Mouse (Mus musculus) left cerebral cortex, adult 9 months (tissue): ENCODE data around the gene Sim2.
A peak's percentile ranks its signal among the peaks of the same experiment; 100 is the strongest.

Source experiments
- DNase-seq, 2 experiments: peaks; one replicate each; pipeline ENCODE4 v3.0.0; 2022; ENCODE audit warnings: low spot score in 2 of 2

Gene Sim2

GRCm38 (mm10) chr16:94095109-94095822 is 10.5 kb downstream of the Sim2 start:
- DNase-seq: no peak

GRCm38 (mm10) chr16:94096479-94096878 is 11.7 kb downstream of the Sim2 start:
- no peak for DNase-seq

- no peak for DNase-seq
Measured at GRCm38 (mm10) chr16:94097724-94098455, 13.2 kb downstream of the Sim2 start.

- no peak for DNase-seq
Measured at GRCm38 (mm10) chr16:94113160-94113559, 28.4 kb downstream of the Sim2 start.

- DNase-seq: no peak
Measured at GRCm38 (mm10) chr16:94114693-94115092, 30.0 kb downstream of the Sim2 start.

- no peak for DNase-seq
Measured at GRCm38 (mm10) chr16:94117333-94117732, 32.6 kb downstream of the Sim2 start.

- no peak for DNase-seq
Measured at GRCm38 (mm10) chr16:94118394-94118793, 33.7 kb downstream of the Sim2 start.

- DNase-seq: no peak
Measured at GRCm38 (mm10) chr16:94122347-94122746, 37.6 kb downstream of the Sim2 start.

- no peak for DNase-seq
Measured at GRCm38 (mm10) chr16:94123247-94123646, 38.5 kb downstream of the Sim2 start.

GRCm38 (mm10) chr16:94125172-94125981 is 40.6 kb downstream of the Sim2 start:
- no peak for DNase-seq

- no peak for DNase-seq
Measured at GRCm38 (mm10) chr16:94126200-94126599, 41.5 kb downstream of the Sim2 start.

GRCm38 (mm10) chr16:94128236-94128835 is 43.6 kb downstream of the Sim2 start:
- no peak for DNase-seq

GRCm38 (mm10) chr16:94134218-94134617 is 49.5 kb downstream of the Sim2 start:
- DNase-seq: no peak

- DNase-seq: peak in 1 of 2 experiments; percentile 33
Measured at GRCm38 (mm10) chr16:94140746-94141145, 56.0 kb downstream of the Sim2 start.

GRCm38 (mm10) chr16:94143325-94143724 is 58.6 kb downstream of the Sim2 start:
- DNase-seq: no peak

GRCm38 (mm10) chr16:94148139-94148538 is 63.4 kb downstream of the Sim2 start:
- DNase-seq: no peak

GRCm38 (mm10) chr16:94150125-94151103 is 65.7 kb downstream of the Sim2 start:
- no peak for DNase-seq

- DNase-seq: peak in 1 of 2 experiments; percentile 27
Measured at GRCm38 (mm10) chr16:94155041-94155653, 70.4 kb downstream of the Sim2 start.

- no peak for DNase-seq
Measured at GRCm38 (mm10) chr16:94157819-94158218, 73.1 kb downstream of the Sim2 start.

- no peak for DNase-seq
Measured at GRCm38 (mm10) chr16:94162000-94162399, 77.3 kb downstream of the Sim2 start.
